Mouse (Mus musculus) thymus, adult 2 months (tissue): ENCODE data around the gene Ado. TPM values are rescaled to one million over a fixed set of nuclear protein-coding genes. Genes with fewer than 3 reads are reported as not detected.

Experiments used
- DNase-seq: peaks from one replicate; pipeline ENCODE4 v3.0.0; 2021
- H3K27ac ChIP-seq: fragments of 200-500 bp; 2 replicates; pipeline ENCODE4 v1.5.1; 2012; ENCODE audit warnings: low read length, control low read depth; ENCODE audit not compliant: control insufficient read depth, insufficient read depth
- H3K27me3 ChIP-seq: fragments of 200-500 bp; 2 replicates; pipeline ENCODE4 v1.6.1; 2012; ENCODE audit warnings: mild to moderate bottlenecking, low read length, moderate library complexity, mixed read lengths; ENCODE audit not compliant: control insufficient read depth, insufficient read depth
- H3K36me3 ChIP-seq: fragments of 200-500 bp; 2 replicates; pipeline ENCODE4 v1.6.1; 2012; ENCODE audit warnings: mild to moderate bottlenecking, low read length, moderate library complexity; ENCODE audit not compliant: control insufficient read depth, insufficient read depth
- H3K4me1 ChIP-seq: fragments of 200-500 bp; replicated peaks from 2 replicates; pipeline ENCODE4 v1.6.1; 2012; ENCODE audit warnings: low read length; ENCODE audit not compliant: control insufficient read depth, insufficient read depth
- H3K4me3 ChIP-seq: fragments of 200-500 bp; 2 replicates; pipeline ENCODE4 v1.5.1; 2012; ENCODE audit warnings: mild to moderate bottlenecking, low read length, control low read depth, moderate library complexity; ENCODE audit not compliant: control insufficient read depth, insufficient read depth
- CTCF ChIP-seq: fragments of 200-500 bp; IDR thresholded peaks from 2 replicates; pipeline ENCODE4 v1.5.1; 2012; ENCODE audit warnings: mild to moderate bottlenecking, control low read depth, low read length, moderate library complexity, borderline replicate concordance; ENCODE audit not compliant: control insufficient read depth, poor library complexity, insufficient read depth; ENCODE audit errors: extremely low read depth
- POLR2A ChIP-seq: fragments of 200-500 bp; IDR thresholded peaks from 2 replicates; pipeline ENCODE4 v1.6.1; 2012; ENCODE audit warnings: mild to moderate bottlenecking, low read length, control low read depth, moderate library complexity; ENCODE audit not compliant: control insufficient read depth, poor library complexity, insufficient read depth; ENCODE audit errors: extremely low read depth
- WGBS: fragments of 180-500 bp; shearing (Covaris S2); methylation state at CpG from one replicate; pipeline ENCODE4 v1.1.7; 2018; 5-methylcytosine and 5-hydroxymethylcytosine counted together
- polyA plus RNA-seq: library from polyadenylated mRNA; depleted of rRNA; stranded (reverse); fragments of >200 nt; gene quantifications from 2 replicates; pipeline ENCODE4 v1.2.3, GENCODE M21; 2012

Ado gene
- polyA plus RNA-seq, 1 experiment: 20.7 TPM

DNA sequence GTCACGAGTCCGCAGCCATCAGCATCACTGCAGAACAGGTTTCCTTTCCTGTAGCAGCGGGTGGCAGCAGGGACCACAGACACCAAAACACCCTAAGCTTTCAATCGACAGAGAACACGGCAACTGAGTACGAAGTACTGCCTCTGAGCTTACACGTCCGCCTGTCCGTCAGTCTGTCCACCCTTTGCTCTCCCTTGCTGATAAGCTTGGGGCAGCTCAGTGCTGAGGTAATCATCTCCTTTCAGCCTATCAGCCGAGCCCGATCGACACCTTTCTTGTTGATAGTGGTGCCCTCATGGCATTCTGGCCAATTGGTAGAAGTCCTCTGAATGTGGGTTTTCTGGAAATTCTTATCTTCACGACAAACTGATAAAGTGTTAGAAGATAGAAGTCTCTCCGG, 22.7 kb upstream of the Ado start:
- 92% methylated on average over 14 of the region's 14 CpGs for WGBS
- DNase-seq: no peak
- Histone ChIP-seq H3K4me3 (no peak overlapping the region), H3K27ac (no peak overlapping the region), H3K27me3 (no peaks in the 10 kb centered on the region), H3K4me1 (no peaks in the 10 kb centered on the region), H3K36me3 (no peaks in the 10 kb centered on the region)
- TF ChIP-seq CTCF (no peak), POLR2A (no peak)

GRCm38 (mm10) chr10:67569539-67569938, 20.8 kb upstream of the Ado start:
- Histone ChIP-seq H3K4me3 (no peak overlapping the region), H3K27me3 (no peaks in the 10 kb centered on the region), H3K4me1 (no peaks in the 10 kb centered on the region), H3K27ac (no peak overlapping the region), H3K36me3 (no peaks in the 10 kb centered on the region)
- TF ChIP-seq POLR2A: no peak
- DNase-seq: no peak
- 75% methylated on average over 7 of the region's 7 CpGs for WGBS

DNA sequence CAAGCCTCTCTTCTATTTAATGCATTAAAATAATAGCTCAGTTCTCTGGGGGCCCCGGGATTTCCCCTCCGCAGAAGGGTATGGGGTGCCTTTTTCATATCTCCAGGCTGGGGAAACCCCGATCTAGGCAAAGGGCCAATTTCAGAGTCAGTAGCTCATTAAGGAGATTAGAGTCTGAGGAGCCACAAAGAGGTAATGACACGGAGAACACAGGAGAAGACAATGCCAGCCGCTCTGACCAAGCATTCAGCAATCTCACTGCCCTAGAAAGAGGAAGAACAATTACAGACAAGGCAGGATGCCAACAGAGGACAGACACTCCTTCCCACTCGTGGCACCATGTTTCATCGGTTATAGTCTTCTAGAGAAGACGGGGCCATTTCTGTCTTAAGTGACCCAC, 17.3 kb upstream of the Ado start:
- H3K36me3 ChIP-seq: no peaks in the 10 kb centered on the region
- H3K27me3 ChIP-seq: no peaks in the 10 kb centered on the region
- H3K4me3 ChIP-seq: no peak overlapping the region
- no peak for TF ChIP-seq CTCF
- no peak for TF ChIP-seq POLR2A
- H3K27ac ChIP-seq: no peak overlapping the region
- H3K4me1 ChIP-seq: no peaks in the 10 kb centered on the region
- WGBS: 11% methylated on average over 8 of the region's 8 CpGs
- DNase-seq: no peak

DNA sequence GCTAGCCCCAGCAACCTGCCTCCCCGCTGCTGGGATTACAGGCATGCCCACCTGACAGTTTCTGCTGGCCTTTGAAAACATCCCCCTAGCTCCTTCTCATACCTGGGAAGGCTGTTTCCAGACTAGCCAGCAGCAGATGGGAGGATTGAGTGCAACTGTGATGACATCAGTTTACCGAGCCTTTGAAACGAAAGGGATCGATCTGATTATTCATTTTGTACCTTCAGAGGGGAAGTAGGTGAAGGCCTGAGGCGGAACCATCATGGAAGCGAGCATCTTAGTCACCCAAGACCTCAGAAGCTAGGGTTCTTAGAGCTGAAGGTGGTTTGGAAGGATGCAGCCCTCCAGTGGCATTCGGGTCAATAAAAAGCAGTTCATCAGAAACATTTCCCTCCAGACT, 15.8 kb upstream of the Ado start:
- Histone ChIP-seq H3K4me1 (no peaks in the 10 kb centered on the region), H3K36me3 (no peaks in the 10 kb centered on the region), H3K4me3 (no peak overlapping the region), H3K27me3 (no peaks in the 10 kb centered on the region), H3K27ac (no peak overlapping the region)
- 93% methylated on average over 7 of the region's 7 CpGs for WGBS
- TF ChIP-seq CTCF: no peak
- TF ChIP-seq POLR2A: no peak
- DNase-seq: no peak

DNA sequence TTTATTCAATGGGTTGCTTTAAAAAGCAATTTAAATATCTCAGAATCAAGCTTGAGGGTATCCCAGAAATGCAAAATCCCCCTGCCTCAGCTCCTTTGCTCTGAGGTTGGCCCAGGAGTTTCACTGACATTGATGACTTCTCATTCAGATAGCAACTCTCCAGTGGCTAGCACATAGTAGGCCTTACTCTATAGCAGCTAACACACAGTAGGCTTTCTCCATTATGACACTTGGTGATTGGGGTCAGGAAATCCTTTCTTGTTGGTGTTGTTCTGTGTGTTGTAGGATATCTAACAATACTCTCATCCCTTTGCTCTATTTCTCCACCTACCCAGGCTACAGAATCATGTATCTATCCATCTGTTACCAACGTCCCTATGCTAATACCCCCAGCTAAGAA, 12.4 kb upstream of the Ado start:
- no peaks in the 10 kb centered on the region for H3K36me3 ChIP-seq
- no peaks in the 10 kb centered on the region for H3K27me3 ChIP-seq
- TF ChIP-seq POLR2A (no peak), CTCF (no peak)
- H3K4me1 ChIP-seq: no peaks in the 10 kb centered on the region
- DNase-seq: no peak
- H3K4me3 ChIP-seq: no peak overlapping the region
- 86% methylated on average over 1 of the region's 1 CpGs for WGBS
- no peak overlapping the region for H3K27ac ChIP-seq

GRCm38 (mm10) chr10:67559765-67560394, 11.1 kb upstream of the Ado start:
- no peak for DNase-seq
- H3K27ac ChIP-seq: no peak overlapping the region
- no peaks in the 10 kb centered on the region for H3K27me3 ChIP-seq
- H3K36me3 ChIP-seq: no peaks in the 10 kb centered on the region
- no peak overlapping the region for H3K4me3 ChIP-seq
- no peak for TF ChIP-seq CTCF
- no peak for TF ChIP-seq POLR2A
- WGBS: 92% methylated on average over 13 of the region's 13 CpGs
- no peaks in the 10 kb centered on the region for H3K4me1 ChIP-seq

- Histone ChIP-seq H3K27ac (no peak overlapping the region), H3K36me3 (no peaks in the 10 kb centered on the region), H3K4me3 (no peak overlapping the region), H3K27me3 (no peaks in the 10 kb centered on the region), H3K4me1 (no peaks in the 10 kb centered on the region)
- WGBS: 99% methylated on average over 4 of the region's 4 CpGs
- TF ChIP-seq POLR2A (no peak), CTCF (no peak)
- no peak for DNase-seq
Measured at GRCm38 (mm10) chr10:67558053-67558452, 9.3 kb upstream of the Ado start.
